Mouse (Mus musculus): ENCODE data around the gene Mgme1.

DNA sequence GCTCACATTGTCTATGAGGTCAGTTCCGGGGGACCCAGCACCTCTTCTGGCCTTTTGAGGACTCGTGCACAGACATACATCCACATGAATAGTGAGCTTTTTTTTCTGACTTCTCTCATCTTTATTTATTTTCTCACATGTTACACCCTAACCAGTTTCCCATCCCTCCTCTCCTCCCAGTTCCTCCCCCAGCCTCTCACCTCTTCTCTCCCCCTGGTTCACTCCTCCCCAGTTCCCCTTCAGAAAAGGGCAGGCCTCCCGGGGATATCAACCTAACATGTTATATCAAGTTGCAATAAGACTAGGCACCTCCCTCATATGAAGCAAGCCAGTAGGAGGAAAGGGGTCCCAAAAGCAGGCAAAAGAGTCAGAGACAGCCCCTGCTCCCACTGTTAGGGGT is 10.1 kb downstream of the Mgme1 start:
- TF ChIP-seq CTCF (IDR thresholded peaks at IDR 0.05; ENCODE audit: borderline replicate concordance, control insufficient read depth, extremely low read depth, insufficient read depth, low read length, poor library complexity): no peak
- TF ChIP-seq POLR2A (IDR thresholded peaks at IDR 0.05; ENCODE audit: control insufficient read depth, extremely low read depth, insufficient read depth, low read length, poor library complexity): no peak

All from thymus, adult 2 months (tissue).